Comparison of ENCODE assay signal across 8 mouse cellular contexts in the genomic region with DNA sequence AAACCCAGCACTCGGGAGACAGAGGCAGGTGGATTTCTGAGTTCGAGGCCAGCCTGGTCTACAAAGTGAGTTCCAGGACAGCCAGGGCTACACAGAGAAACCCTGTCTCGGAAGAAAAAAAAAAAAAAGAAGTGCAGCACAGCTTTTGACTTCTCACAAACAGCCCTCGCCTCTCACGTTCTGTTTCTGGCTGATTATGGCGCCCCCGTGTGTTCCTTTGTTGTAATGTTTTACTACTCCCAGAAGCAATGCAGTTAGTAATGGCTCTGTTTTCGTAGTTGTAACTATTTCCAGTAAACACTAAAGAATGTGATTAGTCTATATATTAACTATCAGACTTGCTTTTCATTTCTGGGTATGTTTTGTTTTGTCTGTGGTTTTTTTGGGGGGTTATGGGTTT. TPM values are rescaled to one million over a fixed set of nuclear protein-coding genes. Genes with fewer than 3 reads are reported as not detected.
A peak's percentile ranks its signal among the peaks of the same experiment; 100 is the strongest.
DNase-seq lines count a peak whose midpoint lies in the region; TF ChIP-seq lines count a peak whose summit lies in the region.
"Not testable (repeated sequence)": the region's sequence is repeated elsewhere in the genome, so short reads cannot be mapped to it uniquely, and the experiment has no call there.

No protein-coding gene starts in this region.

- peak; percentile 68 for DNase-seq in ES-E14 (ENCODE audit: low read depth, low spot score)
- peak; percentile 89 for DNase-seq in brain, embryonic 14.5 days (ENCODE audit: low read depth)
- DNase-seq in heart, postnatal 14 days, result peak; percentile 59 to 75
- DNase-seq in layer of hippocampus, adult 18-20 months (ENCODE audit: low spot score in 2 of 2), result peak; percentile 50 to 76
- DNase-seq in lung, adult 18-20 months, result peak; percentile 31 to 58
- peak; percentile 63 for DNase-seq in ovary, postnatal 14 days (ENCODE audit: low spot score)
- DNase-seq in thymus, adult 18-20 months, result peak; percentile 11 to 33

- H3K4me1 ChIP-seq in ES-E14 (ENCODE audit: control insufficient read depth in 2 of 2, insufficient read depth in 2 of 2, low read length in 2 of 2, poor library complexity in 1 of 2); embryonic fibroblast, embryonic 13.5 days (ENCODE audit: control insufficient read depth, insufficient read depth, low read length): not testable (repeated sequence)

- not testable (repeated sequence) for TF ChIP-seq POLR2A in brain, embryonic 14.5 days (IDR thresholded peaks at IDR 0.05; ENCODE audit: borderline replicate concordance, extremely low read depth, insufficient read depth, insufficient read length, poor library complexity, severe bottlenecking); embryonic fibroblast, embryonic 13.5 days (IDR thresholded peaks at IDR 0.05; ENCODE audit: low read depth, low read length)

- H3K27ac ChIP-seq in ES-E14 (ENCODE audit: insufficient read depth, low read depth, low read length, poor library complexity, severe bottlenecking); embryonic fibroblast, embryonic 13.5 days (ENCODE audit: insufficient read depth, low read length): not testable (repeated sequence)

- TF ChIP-seq CTCF in brain, embryonic 14.5 days (IDR thresholded peaks at IDR 0.05; ENCODE audit: borderline replicate concordance, extremely low read depth, insufficient read depth, insufficient read length), result peak; percentile 76; the same call in 1 of the 2 replicates
- TF ChIP-seq CTCF in embryonic fibroblast, embryonic 13.5 days (IDR thresholded peaks at IDR 0.05; ENCODE audit: borderline replicate concordance, insufficient read depth, low read length), result peak; percentile 26; the same call in 1 of the 2 replicates

- H3K9me3 ChIP-seq in ES-E14 (ENCODE audit: control insufficient read depth, insufficient read depth, low read depth, low read length), result not testable (repeated sequence)

- intact Hi-C loops in heart, postnatal 14 days (cut with DNase I), result not testable (repeated sequence)

- not testable (repeated sequence) for H3K4me3 ChIP-seq in ES-E14 (ENCODE audit: insufficient read depth in 1 of 2, low read depth in 1 of 2, low read length in 2 of 2, poor library complexity in 1 of 2, severe bottlenecking in 1 of 2); embryonic fibroblast, embryonic 13.5 days (ENCODE audit: insufficient read depth, low read length)

- in situ Hi-C loops in ES-E14 (cut with MboI; ENCODE audit: low sequenced_read_pairs in 2 of 2, unreplicated experiment in 2 of 2), result not testable (repeated sequence)

- H3K36me3 ChIP-seq in ES-E14 (ENCODE audit: control insufficient read depth, insufficient read depth, low read length, poor library complexity, severe bottlenecking), result not testable (repeated sequence)

- H3K9ac ChIP-seq in ES-E14 (ENCODE audit: insufficient read depth, low read depth, low read length, poor library complexity, severe bottlenecking), result not testable (repeated sequence)

TF ChIP-seq in ES-E14, 5 proteins besides CTCF, POLR2A, EP300 and RAD21:
- TF ChIP-seq ZC3H11A (IDR thresholded peaks at IDR 0.05; ENCODE audit: borderline replicate concordance, low read depth, low read length), result peak; percentile 27; the same call in 1 of the 2 replicates
- TF ChIP-seq ZNF384 (IDR thresholded peaks at IDR 0.05; ENCODE audit: low read depth, low read length), result peak; percentile 60; the same call in 1 of the 2 replicates

RNA-seq across cellular contexts. Expression of a gene that starts 20.2 kb away (rescaled TPM):
- total RNA-seq in ES-E14 (2012; rRNA removed), result 33.5 and 34.5 TPM in 2 replicates
- polyA plus RNA-seq in brain, embryonic 14.5 days (2012; rRNA removed), result 6.3 and 8.3 TPM in 2 replicates
- 72.6 and 83.5 TPM in 2 replicates for polyA plus RNA-seq in embryonic fibroblast, embryonic 13.5 days (2011; ENCODE audit: insufficient read length, low read depth, missing spikeins)
- 10 to 100 TPM; 25.2 to 28.6 TPM for total RNA-seq in heart, postnatal 14 days (2021)
- total RNA-seq in layer of hippocampus, adult 18-20 months (2021), result 10 to 100 TPM; 29.2 to 29.3 TPM

Comparison
In these comparisons a context has a peak if more than half of its experiments do, and no peak if none do; other contexts are left out.
1. DNase-seq: peak in every context shown above with its lines; median percentile 89 in brain, embryonic 14.5 days; 68 in ES-E14; 67 in heart, postnatal 14 days; 63 in layer of hippocampus, adult 18-20 months; 63 in ovary, postnatal 14 days; 44 in lung, adult 18-20 months; 22 in thymus, adult 18-20 months.